Mouse (Mus musculus): Measurements from ENCODE around the gene Orc5. TPM values are rescaled to one million over a fixed set of nuclear protein-coding genes. Genes with fewer than 3 reads are reported as not detected.
"Not testable (repeated sequence)": the region's sequence is repeated elsewhere in the genome, so short reads cannot be mapped to it uniquely, and the experiment has no call there.

Orc5 gene
- polyA plus RNA-seq, 1 experiment from 2014 or later: 36.9 TPM

GRCm38 (mm10) chr5:22485764-22486163 is 64.5 kb downstream of the Orc5 start:
- Histone ChIP-seq H3K27ac (no peak overlapping the region), H3K4me1 (no peaks in the 10 kb centered on the region), H3K36me3 (peaks cover 17% of the 10 kb centered on the region), H3K4me3 (no peak overlapping the region), H3K27me3 (no peaks in the 10 kb centered on the region), H3K4me2 (no peak overlapping the region), H3K9me3 (no peaks in the 10 kb centered on the region), H3K9ac (no peak overlapping the region)
- WGBS: 84% methylated on average over 1 of the region's 1 CpGs
- no peak for ATAC-seq (ENCODE audit: insufficient number of reproducible peaks, insufficient read depth, low FRiP score, low TSS enrichment, low read depth)

GRCm38 (mm10) chr5:22482567-22482966 is 67.7 kb downstream of the Orc5 start:
- H3K4me3 ChIP-seq: no peak overlapping the region
- no peaks in the 10 kb centered on the region for H3K27me3 ChIP-seq
- H3K27ac ChIP-seq: no peak overlapping the region
- H3K36me3 ChIP-seq: peaks cover 13% of the 10 kb centered on the region
- H3K9ac ChIP-seq: no peak overlapping the region
- no peak for ATAC-seq (ENCODE audit: insufficient number of reproducible peaks, insufficient read depth, low FRiP score, low TSS enrichment, low read depth)
- H3K4me1 ChIP-seq: no peaks in the 10 kb centered on the region
- no peaks in the 10 kb centered on the region for H3K9me3 ChIP-seq
- no peak overlapping the region for H3K4me2 ChIP-seq
- WGBS: 91% methylated on average over 5 of the region's 5 CpGs

- not testable (repeated sequence) for H3K9ac ChIP-seq; H3K4me1 ChIP-seq; H3K36me3 ChIP-seq; H3K27me3 ChIP-seq; ATAC-seq (ENCODE audit: insufficient number of reproducible peaks, insufficient read depth, low FRiP score, low TSS enrichment, low read depth); H3K9me3 ChIP-seq; H3K4me2 ChIP-seq; H3K27ac ChIP-seq; H3K4me3 ChIP-seq
- WGBS: 89% methylated on average over 6 of the region's 11 CpGs
These were observed 77.8 kb downstream of the Orc5 start for GRCm38 (mm10) chr5:22472445-22472844.

- H3K9me3 ChIP-seq: no peaks in the 10 kb centered on the region
- H3K4me2 ChIP-seq: no peak overlapping the region
- H3K27me3 ChIP-seq: no peaks in the 10 kb centered on the region
- no peak overlapping the region for H3K4me3 ChIP-seq
- no peak overlapping the region for H3K27ac ChIP-seq
- no peak for ATAC-seq (ENCODE audit: insufficient number of reproducible peaks, insufficient read depth, low FRiP score, low TSS enrichment, low read depth)
- no peaks in the 10 kb centered on the region for H3K36me3 ChIP-seq
- WGBS: 79% methylated on average over 4 of the region's 4 CpGs
- no peaks in the 10 kb centered on the region for H3K4me1 ChIP-seq
- H3K9ac ChIP-seq: no peak overlapping the region
These were observed 79.0 kb downstream of the Orc5 start for GRCm38 (mm10) chr5:22471243-22471642.

GRCm38 (mm10) chr5:22452871-22453661 is 97.2 kb downstream of the Orc5 start:
- Histone ChIP-seq H3K4me1 (no peaks in the 10 kb centered on the region), H3K9me3 (no peaks in the 10 kb centered on the region), H3K27me3 (no peaks in the 10 kb centered on the region), H3K36me3 (no peaks in the 10 kb centered on the region), H3K27ac (no peak overlapping the region), H3K4me2 (no peak overlapping the region), H3K4me3 (no peak overlapping the region), H3K9ac (no peak overlapping the region)
- no peak for ATAC-seq (ENCODE audit: insufficient number of reproducible peaks, insufficient read depth, low FRiP score, low TSS enrichment, low read depth)
- WGBS: 77% methylated on average over 15 of the region's 15 CpGs

- H3K36me3 ChIP-seq: no peaks in the 10 kb centered on the region
These were observed 97.8 kb downstream of the Orc5 start for GRCm38 (mm10) chr5:22452452-22452851.

GRCm38 (mm10) chr5:22451764-22452163 is 98.5 kb downstream of the Orc5 start:
- ATAC-seq (ENCODE audit: insufficient number of reproducible peaks, insufficient read depth, low FRiP score, low TSS enrichment, low read depth): no peak
- H3K27me3 ChIP-seq: no peaks in the 10 kb centered on the region

More at GRCm38 (mm10) chr5:22452452-22452851, 97.8 kb downstream of the Orc5 start:
- Histone ChIP-seq H3K4me2 (no peak overlapping the region), H3K9me3 (no peaks in the 10 kb centered on the region), H3K27ac (no peak overlapping the region), H3K27me3 (no peaks in the 10 kb centered on the region), H3K4me3 (no peak overlapping the region), H3K4me1 (no peaks in the 10 kb centered on the region), H3K9ac (no peak overlapping the region)
- no peak for ATAC-seq (ENCODE audit: insufficient number of reproducible peaks, insufficient read depth, low FRiP score, low TSS enrichment, low read depth)
- 90% methylated on average over 9 of the region's 9 CpGs for WGBS

GRCm38 (mm10) chr5:22449492-22449891 is 100.7 kb downstream of the Orc5 start:
- Histone ChIP-seq H3K27me3 (no peaks in the 10 kb centered on the region), H3K4me2 (no peak overlapping the region), H3K9me3 (no peaks in the 10 kb centered on the region), H3K36me3 (no peaks in the 10 kb centered on the region), H3K9ac (no peak overlapping the region), H3K27ac (no peak overlapping the region), H3K4me3 (no peak overlapping the region), H3K4me1 (no peaks in the 10 kb centered on the region)
- ATAC-seq (ENCODE audit: insufficient number of reproducible peaks, insufficient read depth, low FRiP score, low TSS enrichment, low read depth): no peak
- WGBS: 70% methylated on average over 3 of the region's 3 CpGs

More at GRCm38 (mm10) chr5:22451764-22452163, 98.5 kb downstream of the Orc5 start:
- Histone ChIP-seq H3K9me3 (no peaks in the 10 kb centered on the region), H3K4me3 (no peak overlapping the region), H3K9ac (no peak overlapping the region), H3K36me3 (no peaks in the 10 kb centered on the region), H3K4me1 (no peaks in the 10 kb centered on the region), H3K27ac (no peak overlapping the region), H3K4me2 (no peak overlapping the region)
- WGBS: 66% methylated on average over 3 of the region's 3 CpGs

Other genes with a start within 250 kb of the Orc5 start
- 5.5 and 6.2 TPM in 2 replicates for gene Reln, start 205.7 kb downstream of the Orc5 start, polyA plus RNA-seq (2015; fragmentation: Nextera tagmentation; extraction: Ambion mirVana)
- gene Lhfpl3, start 195.6 kb upstream of the Orc5 start, polyA plus RNA-seq (2015; fragmentation: Nextera tagmentation; extraction: Ambion mirVana): 0.72 and 0.87 TPM in 2 replicates

Measured in embryonic facial prominence, embryonic 13.5 days (tissue).